Mouse (Mus musculus) lung, postnatal 36 days (tissue): ENCODE measurements around the gene Rsrp1.

Experiments used
- DNase-seq: peaks from one replicate; pipeline ENCODE4 v3.0.0; 2022; ENCODE audit warnings: mixed read lengths

The Rsrp1 gene

DNA sequence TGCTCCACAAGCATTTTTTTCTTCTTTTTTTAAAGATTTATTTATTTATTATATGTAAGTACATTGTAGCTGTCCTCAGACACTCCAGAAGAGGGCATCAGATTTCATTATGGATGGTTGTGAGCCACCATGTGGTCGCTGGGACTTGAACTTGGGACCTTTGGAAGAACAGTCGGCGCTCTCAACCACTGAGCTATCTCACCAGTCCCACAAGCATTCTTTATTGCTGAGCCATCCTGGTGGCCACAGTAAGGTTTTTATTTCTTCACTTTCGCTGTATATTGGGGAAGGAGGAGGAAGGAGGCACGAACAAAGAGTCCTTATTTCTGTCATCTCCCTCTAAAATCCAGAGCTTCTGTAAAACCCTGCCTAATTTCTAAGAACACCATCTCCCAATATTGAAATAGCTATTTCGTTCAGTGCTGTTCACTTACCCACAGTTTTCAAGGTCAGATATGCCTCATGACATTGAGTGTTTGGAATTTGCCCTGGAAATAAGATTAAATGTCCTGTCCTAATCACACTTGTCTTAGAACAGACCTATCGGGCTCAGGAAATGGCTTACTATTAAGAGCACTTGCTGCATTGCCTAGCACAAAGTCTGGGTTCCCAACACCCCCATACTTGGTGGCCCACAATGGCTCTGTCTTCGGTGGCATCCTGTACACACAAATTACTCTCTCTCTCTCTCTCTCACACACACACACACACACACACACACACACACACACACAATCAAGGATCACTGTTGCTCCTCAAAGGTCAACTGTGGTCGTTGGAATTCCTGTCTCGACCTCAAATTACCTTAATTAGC, 1.1 kb upstream of the Rsrp1 start:
- no peak for DNase-seq

DNA sequence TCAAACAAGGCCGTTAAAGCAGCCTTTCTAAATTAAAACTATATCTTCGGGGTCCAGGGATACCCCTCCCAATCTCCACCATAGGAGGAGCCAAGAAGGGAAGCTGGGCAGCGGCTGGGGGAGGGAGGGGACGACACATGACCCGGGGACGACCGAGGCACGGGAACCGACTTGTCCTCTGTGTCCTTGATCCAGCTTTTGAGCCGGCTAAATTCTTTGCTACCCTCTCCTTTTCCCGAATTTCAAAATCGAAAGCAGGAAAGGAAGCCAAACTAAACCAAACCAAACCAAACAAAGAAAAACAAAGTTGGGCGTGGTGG, 507 bp upstream of the Rsrp1 start:
- DNase-seq: peak; percentile 86

- DNase-seq: peak; percentile 89
Observed at GRCm38 (mm10) chr4:134924019-134924741, 788 bp downstream of the Rsrp1 start.

DNA sequence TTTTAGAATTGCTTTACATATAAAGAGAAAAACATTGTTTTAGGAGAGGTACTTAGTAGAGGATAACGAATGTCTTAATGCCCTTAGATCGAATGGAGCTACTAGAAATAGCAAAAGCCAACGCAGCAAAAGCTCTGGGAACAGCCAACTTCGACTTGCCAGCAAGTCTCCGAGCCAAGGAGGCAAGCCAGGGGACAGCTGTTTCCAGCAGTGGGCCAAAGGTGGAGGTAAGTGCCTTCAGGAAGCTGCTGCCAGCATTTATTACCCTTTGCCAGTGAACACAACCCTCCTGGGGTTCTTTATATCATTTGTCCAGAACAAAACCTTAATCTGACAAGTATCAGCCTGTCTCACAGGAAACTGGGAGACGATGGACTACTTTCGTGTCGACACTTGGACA, 1.8 kb downstream of the Rsrp1 start:
- DNase-seq: no peak

GRCm38 (mm10) chr4:134927815-134928463, 4.5 kb downstream of the Rsrp1 start:
- DNase-seq: no peak

- no peak for DNase-seq
Observed at GRCm38 (mm10) chr4:134928464-134928836, 5.1 kb downstream of the Rsrp1 start.

GRCm38 (mm10) chr4:134929536-134929935, 6.1 kb downstream of the Rsrp1 start:
- no peak for DNase-seq

- no peak for DNase-seq
Observed at GRCm38 (mm10) chr4:134930190-134930589, 6.8 kb downstream of the Rsrp1 start.

DNA sequence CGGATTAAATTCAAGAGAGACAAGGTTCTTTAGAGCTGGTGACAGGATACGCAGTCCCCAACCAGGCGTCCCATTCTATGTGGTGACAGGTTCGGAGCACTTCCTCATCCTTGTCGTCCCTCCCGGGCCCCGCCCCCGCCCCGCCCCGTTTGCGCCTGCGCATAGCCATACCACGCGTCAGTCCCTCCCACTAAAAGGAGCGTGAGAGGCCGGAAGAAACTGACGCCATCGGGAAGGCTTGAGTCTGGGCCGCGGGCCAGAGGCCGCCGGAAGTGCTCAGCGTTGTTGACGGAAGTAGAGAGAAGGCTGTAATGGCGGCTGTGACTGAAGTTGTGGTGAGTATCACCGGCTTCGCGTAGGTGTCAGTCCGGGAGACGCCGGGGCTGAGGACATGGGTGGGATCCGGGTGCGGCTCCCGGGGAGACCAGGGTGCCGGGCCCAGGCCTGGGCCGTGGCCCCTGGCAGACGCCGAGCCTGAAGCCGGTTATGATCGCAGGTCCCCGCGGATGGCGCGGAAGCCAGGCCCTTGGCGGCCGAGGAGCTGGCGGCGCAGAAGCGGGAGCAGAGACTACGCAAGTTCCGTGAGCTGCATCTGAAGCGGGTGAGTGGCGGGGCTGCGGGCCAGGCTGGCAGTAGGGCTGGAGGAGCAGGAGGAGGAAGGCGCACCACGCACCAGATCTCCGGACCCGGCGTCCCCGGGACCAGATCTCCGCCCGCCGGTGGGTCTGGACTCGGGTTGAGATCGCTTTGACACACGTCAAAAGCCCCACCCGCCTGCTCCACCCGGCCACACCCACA, 7.5 kb downstream of the Rsrp1 start, which contains the start of gene Syf2:
Syf2 (plus strand) TSS at position 215 of the 798 bp plus-strand sequence.
- peak; percentile 98 for DNase-seq

- DNase-seq: no peak
Observed at GRCm38 (mm10) chr4:134937240-134938176, 14.1 kb downstream of the Rsrp1 start.

DNA sequence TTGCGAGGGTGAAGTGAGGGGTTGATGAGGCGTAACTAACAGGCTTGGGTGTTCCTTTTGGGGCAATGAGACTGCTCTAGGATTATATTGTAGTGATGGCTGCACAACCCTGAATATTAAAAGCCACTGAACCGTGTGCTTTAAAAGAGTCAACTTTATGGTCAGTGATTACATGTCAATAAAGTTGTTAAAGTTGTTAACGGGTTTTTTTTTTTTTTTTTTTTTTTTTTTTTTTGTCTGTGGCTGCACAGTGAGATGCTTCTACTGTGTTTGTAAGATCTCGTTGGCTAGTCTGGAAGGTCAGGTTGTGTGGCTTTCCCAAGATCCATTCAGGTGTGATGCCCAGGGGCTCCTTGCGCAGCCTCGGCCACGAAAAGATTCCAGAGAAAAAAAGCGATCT, 16.5 kb downstream of the Rsrp1 start:
- DNase-seq: no peak

GRCm38 (mm10) chr4:134943758-134944538, 20.6 kb downstream of the Rsrp1 start:
- DNase-seq: no peak

DNA sequence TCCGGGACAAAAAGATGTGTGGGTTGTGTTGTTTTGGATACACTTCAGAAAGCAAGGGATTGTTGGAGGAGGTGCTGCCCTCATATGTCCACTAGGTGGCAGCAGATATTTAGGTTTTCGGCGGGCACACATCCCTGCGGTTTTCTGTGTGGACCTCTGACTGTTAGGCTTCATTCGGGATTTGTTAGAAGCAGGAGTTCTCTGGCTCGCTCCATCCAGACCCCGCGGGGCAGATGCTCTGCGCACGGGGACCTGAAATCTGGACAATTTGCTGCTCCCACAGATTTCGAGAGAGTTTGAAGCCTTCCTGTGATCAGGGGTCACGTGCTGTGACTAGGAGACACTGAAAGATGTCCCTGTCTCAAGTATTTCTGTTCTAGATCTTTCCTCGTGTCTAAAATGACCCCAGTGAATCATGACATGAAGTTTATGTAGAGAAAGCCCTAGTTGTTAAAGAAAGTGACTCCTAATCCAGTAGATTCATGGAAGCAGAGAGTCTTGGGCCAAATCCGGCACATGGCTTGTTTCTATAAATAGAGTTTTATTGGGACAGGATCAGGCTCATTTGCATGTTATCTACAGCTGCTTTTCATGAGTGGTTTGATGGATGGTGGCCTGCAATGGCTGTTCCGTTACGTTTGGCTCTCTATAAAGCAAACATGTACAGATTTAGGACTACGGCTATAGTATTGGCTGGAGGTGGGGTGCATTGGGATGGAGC, 22.8 kb downstream of the Rsrp1 start:
- DNase-seq: peak; percentile 79

- DNase-seq: peak; percentile 44
Observed at GRCm38 (mm10) chr4:134950518-134951091, 27.2 kb downstream of the Rsrp1 start.

- no peak for DNase-seq
Observed at GRCm38 (mm10) chr4:134954461-134954860, 31.1 kb downstream of the Rsrp1 start.

DNA sequence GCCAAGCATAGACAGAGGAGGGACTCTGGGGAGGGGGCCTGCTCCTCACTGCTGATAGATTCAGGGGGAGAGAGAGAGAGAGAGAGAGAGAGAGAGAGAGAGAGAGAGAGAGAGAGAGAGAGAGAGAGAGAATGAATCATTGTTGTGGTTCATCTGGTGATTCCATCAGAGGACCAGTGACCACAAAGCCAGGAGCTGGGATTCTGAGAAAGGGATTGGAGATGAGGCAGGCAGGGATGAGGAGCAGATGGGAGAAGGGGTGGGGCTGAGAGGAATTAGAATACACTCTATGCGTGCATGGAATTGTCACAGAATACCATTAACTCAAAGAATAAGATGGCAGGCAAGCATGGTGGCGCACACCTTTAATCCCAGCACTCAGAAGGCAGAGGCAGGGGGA, 31.8 kb downstream of the Rsrp1 start:
- no peak for DNase-seq

- DNase-seq: no peak
Observed at GRCm38 (mm10) chr4:134955845-134956244, 32.5 kb downstream of the Rsrp1 start.

DNA sequence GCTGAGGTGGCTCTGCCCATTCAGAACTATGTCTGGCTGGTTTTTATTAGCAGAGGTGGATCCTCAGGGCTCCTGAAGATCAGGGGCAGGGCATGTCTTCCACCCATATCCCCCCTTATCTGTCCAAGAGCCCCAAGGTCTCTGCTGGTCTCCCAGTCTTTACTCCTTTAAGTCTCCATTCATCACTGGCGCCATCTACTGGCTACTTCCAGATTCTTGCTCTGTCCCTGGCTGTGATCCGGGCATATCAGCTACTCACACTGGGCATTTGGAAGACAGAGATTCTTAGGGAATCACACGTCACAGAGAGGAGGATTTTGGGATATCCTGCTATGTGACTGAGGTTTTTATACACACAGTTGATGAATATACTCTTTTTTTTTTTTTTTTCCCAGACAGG, 32.9 kb downstream of the Rsrp1 start:
- DNase-seq: peak; percentile 89

- peak; percentile 30 for DNase-seq
Observed at GRCm38 (mm10) chr4:134963021-134963776, 39.8 kb downstream of the Rsrp1 start.
